Mouse (Mus musculus): Measurements from ENCODE around the gene Tspan32. TPM values are rescaled to one million over a fixed set of nuclear protein-coding genes. Genes with fewer than 3 reads are reported as not detected.

Gene Tspan32
- total and polyA plus RNA-seq, 2 experiments from 2014 or later = 0.46 to 1.7 TPM

DNA sequence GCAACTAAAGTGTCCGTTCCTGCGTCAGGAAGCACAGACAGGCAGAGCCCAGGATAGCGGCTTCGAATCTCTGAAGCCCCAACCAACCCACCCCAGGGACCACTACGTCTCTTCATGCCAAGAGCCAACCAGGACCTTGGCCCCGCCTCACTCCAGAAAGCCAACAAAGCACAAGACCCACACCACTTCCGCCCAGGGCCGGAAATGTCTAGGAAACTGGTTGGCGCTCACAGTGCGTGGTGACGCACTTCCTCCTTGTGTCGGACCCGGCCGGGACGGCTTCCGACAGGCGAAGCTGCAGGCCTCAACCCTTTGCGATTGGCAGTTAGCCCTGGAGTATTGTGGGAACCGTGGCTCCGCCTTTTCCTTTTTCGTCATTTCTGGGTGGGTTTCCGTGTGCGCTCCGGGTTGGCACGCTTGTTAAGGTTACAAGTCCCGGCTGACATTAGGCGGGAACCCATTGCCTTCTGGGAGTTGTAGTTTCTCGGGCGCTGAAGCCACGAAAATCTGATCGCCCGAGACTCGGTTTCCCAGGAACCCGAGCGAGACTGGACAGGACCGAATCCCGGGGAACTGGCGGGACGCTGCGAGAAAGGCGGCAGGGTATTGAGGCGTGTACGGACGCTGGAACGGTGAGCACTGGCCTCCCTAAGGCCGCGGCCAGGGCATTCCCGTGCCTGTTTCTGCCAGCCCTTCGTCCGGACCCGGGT, 64.2 kb downstream of the Tspan32 start, which contains the start of gene Tssc4:
Gene Tssc4 (plus strand): TSS at position 368 of the 710 bp plus-strand sequence.
- no peaks in the 10 kb centered on the region for H3K9me3 ChIP-seq (replicated peaks; ENCODE audit: control insufficient read depth, low read length)
- H3K27me3 ChIP-seq (ENCODE audit: control insufficient read depth, insufficient read depth, low read length) = no peaks in the 10 kb centered on the region
- TF ChIP-seq CTCF (IDR thresholded peaks at IDR 0.05; ENCODE audit: low read depth) = no peak
- TF ChIP-seq EP300 (IDR thresholded peaks at IDR 0.05; ENCODE audit: low read depth) = peak; percentile 98
- peak; percentile 95 for ATAC-seq (ENCODE audit: insufficient read depth, low read depth)
- H3K9ac ChIP-seq (replicated peaks; ENCODE audit: low read depth, low read length) = peak within 1 kb of the TSS; percentile 78
- WGBS = 1% methylated on average over 51 of the region's 51 CpGs
- peak within 1 kb of the TSS; percentile 98 for H3K27ac ChIP-seq (ENCODE audit: low read depth)
- DNase-seq (ENCODE audit: low spot score) = peak; percentile 99
- peak within 1 kb of the TSS; percentile 56 for H3K4me3 ChIP-seq (ENCODE audit: low read depth, low read length)
- H3K36me3 ChIP-seq (replicated peaks; ENCODE audit: control insufficient read depth, insufficient read depth, low read length) = peaks cover 48% of the 10 kb centered on the region
- peak within 1 kb of the TSS; percentile 82 for H3K4me2 ChIP-seq (ENCODE audit: low read depth, low read length)
- H3K4me1 ChIP-seq (ENCODE audit: control insufficient read depth, insufficient read depth) = peaks cover 19% of the 10 kb centered on the region

Other genes starting within 250 kb of the Tspan32 start
- 0.15 TPM in 2 replicates for gene Th, start 73.9 kb upstream of the Tspan32 start, total RNA-seq (2014; rRNA removed; ENCODE audit: low replicate concordance)
- gene Th, start 73.9 kb upstream of the Tspan32 start, polyA plus RNA-seq (2015; fragmentation: Nextera tagmentation; extraction: Ambion mirVana) = 0.19 and 0.81 TPM in 2 replicates
- gene Ascl2, start 35.8 kb upstream of the Tspan32 start, total RNA-seq (2014; rRNA removed; ENCODE audit: low replicate concordance) = not detected in 2 replicates
- not detected in 2 replicates for gene Ascl2, start 35.8 kb upstream of the Tspan32 start, polyA plus RNA-seq (2015; fragmentation: Nextera tagmentation; extraction: Ambion mirVana)
- gene Cd81, start 47.7 kb downstream of the Tspan32 start, total RNA-seq (2014; rRNA removed; ENCODE audit: low replicate concordance) = 1,221 and 1,316 TPM in 2 replicates
- 793 and 811 TPM in 2 replicates for gene Cd81, start 47.7 kb downstream of the Tspan32 start, polyA plus RNA-seq (2015; fragmentation: Nextera tagmentation; extraction: Ambion mirVana)
- 61.9 and 71.7 TPM in 2 replicates for gene Tssc4, start 64.2 kb downstream of the Tspan32 start, total RNA-seq (2014; rRNA removed; ENCODE audit: low replicate concordance)
- gene Tssc4, start 64.2 kb downstream of the Tspan32 start, polyA plus RNA-seq (2015; fragmentation: Nextera tagmentation; extraction: Ambion mirVana) = 33.7 and 34.0 TPM in 2 replicates
- gene Trpm5, start 89.6 kb downstream of the Tspan32 start, total RNA-seq (2014; rRNA removed; ENCODE audit: low replicate concordance) = 0.61 and 2.1 TPM in 2 replicates
- 0.70 and 1.6 TPM in 2 replicates for gene Trpm5, start 89.6 kb downstream of the Tspan32 start, polyA plus RNA-seq (2015; fragmentation: Nextera tagmentation; extraction: Ambion mirVana)
- 73.3 and 75.9 TPM in 2 replicates for gene Kcnq1, start 101.3 kb downstream of the Tspan32 start, total RNA-seq (2014; rRNA removed; ENCODE audit: low replicate concordance)
- 36.4 and 37.2 TPM in 2 replicates for gene Kcnq1, start 101.3 kb downstream of the Tspan32 start, polyA plus RNA-seq (2015; fragmentation: Nextera tagmentation; extraction: Ambion mirVana)